Mouse (Mus musculus) CD4-positive, CD25-positive, alpha-beta regulatory T cell, adult 9 weeks (primary cell): ENCODE results near the gene Timd4. TPM values are rescaled to one million over a fixed set of nuclear protein-coding genes. Genes with fewer than 3 reads are reported as not detected.

Source experiments
- polyA plus RNA-seq: library from polyadenylated mRNA; unstranded; fragments of 100-300 nt; shearing (Covaris generic); gene quantifications from one replicate; pipeline ENCODE4 v1.2.1, GENCODE M21; 2017

Timd4 gene
- 0.50 TPM for polyA plus RNA-seq

DNA sequence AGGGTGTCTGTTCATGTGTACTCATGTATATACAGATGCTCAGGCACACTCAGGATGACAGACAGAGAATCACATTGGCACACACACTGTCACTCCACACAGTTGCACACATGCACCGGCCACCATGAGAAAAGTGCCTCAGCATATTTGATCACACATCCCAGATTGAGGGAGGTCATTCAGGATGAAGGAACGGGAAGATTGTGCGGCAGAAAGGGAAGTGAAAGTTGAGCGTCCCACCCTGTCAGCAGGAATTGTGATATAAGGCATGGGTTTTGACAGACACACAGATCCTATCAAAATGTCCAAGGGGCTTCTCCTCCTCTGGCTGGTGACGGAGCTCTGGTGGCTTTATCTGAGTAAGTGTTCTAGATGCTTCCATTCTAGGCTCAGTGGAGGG, at the start of gene Timd4:
TSS of gene Timd4 (plus strand) at position 290 of the 400 bp plus-strand sequence.

Other genes starting within 250 kb of the Timd4 start
- not detected for gene BC053393, start 239.3 kb upstream of the Timd4 start, polyA plus RNA-seq
- gene Dppa1, start 181.5 kb upstream of the Timd4 start, polyA plus RNA-seq, result not detected
- gene Timd2, start 103.7 kb upstream of the Timd4 start, polyA plus RNA-seq, result not detected
- gene Havcr1, start 75.7 kb upstream of the Timd4 start, polyA plus RNA-seq, result not detected